Comparison of ENCODE assay signal across 20 mouse cellular contexts in genomic region chr10:18497066-18497465, GRCm38 (mm10). TPM values are rescaled to one million over a fixed set of nuclear protein-coding genes. Genes with fewer than 3 reads are reported as not detected.
DNase-seq lines count a peak whose midpoint lies in the region; ATAC-seq lines count a peak whose summit lies in the region.
"Had no signal": no experiment of that assay in that cellular context is flagged by ENCODE, and none has a peak within 500 bp of the region (broad histone marks: within the 10 kb centered on the region; RNA-seq: fewer than 3 reads in every experiment).

No protein-coding gene starts in this region.

- 64% methylated on average over 7 of the region's 7 CpGs for WGBS in hindbrain, embryonic 12.5 days
- WGBS in hindbrain, embryonic 14.5 days, result 55% methylated on average over 7 of the region's 7 CpGs
- WGBS in neural tube, embryonic 15.5 days, result 58% methylated on average over 7 of the region's 7 CpGs

- no peak for DNase-seq in frontal cortex, postnatal 36 days (ENCODE audit: low spot score in 2 of 2)
- no peak for DNase-seq in hindbrain, embryonic 14.5 days (ENCODE audit: low spot score)
- DNase-seq in neural tube, embryonic 10.5 days (ENCODE audit: extremely low spot score, low spot score), result no peak
- no peak for DNase-seq in kidney, postnatal 14 days
- DNase-seq: adrenal gland, postnatal 14 days; cerebellum, adult 18-20 months; cerebellum, postnatal 10 days; gastrocnemius, adult 2 months; gastrocnemius, postnatal 25 days; kidney, adult 18-20 months had no signal

- no peaks in the 10 kb centered on the region for H3K27me3 ChIP-seq in hindbrain, embryonic 12.5 days
- no peaks in the 10 kb centered on the region for H3K27me3 ChIP-seq in hindbrain, embryonic 14.5 days (ENCODE audit: control insufficient read depth, insufficient read depth, low read length)
- H3K27me3 ChIP-seq in neural tube, embryonic 15.5 days (replicated peaks), result no peaks in the 10 kb centered on the region
- H3K27me3 ChIP-seq: CH12.LX; embryonic facial prominence, embryonic 15.5 days; forebrain, embryonic 15.5 days; intestine, embryonic 15.5 days; Patski had no signal

- no peak overlapping the region for H3K4me3 ChIP-seq in hindbrain, embryonic 12.5 days
- H3K4me3 ChIP-seq in hindbrain, embryonic 14.5 days (replicated peaks; ENCODE audit: low read length), result no peak overlapping the region
- no peak overlapping the region for H3K4me3 ChIP-seq in neural tube, embryonic 15.5 days (replicated peaks)
- H3K4me3 ChIP-seq: embryonic facial prominence, embryonic 15.5 days; erythroblast, embryonic 14.5 days; forebrain, embryonic 15.5 days; gastrocnemius, adult 2 months; intestine, embryonic 15.5 days had no signal

- H3K9ac ChIP-seq in hindbrain, embryonic 12.5 days, result no peak overlapping the region
- H3K9ac ChIP-seq in hindbrain, embryonic 14.5 days, result no peak overlapping the region
- no peak overlapping the region for H3K9ac ChIP-seq in neural tube, embryonic 15.5 days (replicated peaks)
- H3K9ac ChIP-seq: embryonic facial prominence, embryonic 15.5 days; forebrain, embryonic 15.5 days; intestine, embryonic 15.5 days had no signal

- H3K36me3 ChIP-seq in hindbrain, embryonic 12.5 days, result peaks cover 24% of the 10 kb centered on the region
- peaks cover 29% of the 10 kb centered on the region for H3K36me3 ChIP-seq in hindbrain, embryonic 14.5 days (replicated peaks; ENCODE audit: control insufficient read depth, insufficient read depth)
- peaks cover 22% of the 10 kb centered on the region for H3K36me3 ChIP-seq in neural tube, embryonic 15.5 days
- H3K36me3 ChIP-seq: embryonic facial prominence, embryonic 15.5 days; forebrain, embryonic 15.5 days; intestine, embryonic 15.5 days had no signal

- no peak overlapping the region for H3K27ac ChIP-seq in hindbrain, embryonic 12.5 days
- no peak overlapping the region for H3K27ac ChIP-seq in hindbrain, embryonic 14.5 days
- peak overlapping the region; percentile 64 for H3K27ac ChIP-seq in neural tube, embryonic 15.5 days (replicated peaks)
- H3K27ac ChIP-seq: embryonic facial prominence, embryonic 15.5 days; forebrain, embryonic 15.5 days; gastrocnemius, adult 2 months; intestine, embryonic 15.5 days had no signal

- H3K4me2 ChIP-seq in hindbrain, embryonic 12.5 days (replicated peaks), result no peak overlapping the region
- no peak overlapping the region for H3K4me2 ChIP-seq in hindbrain, embryonic 14.5 days (replicated peaks)
- no peak overlapping the region for H3K4me2 ChIP-seq in neural tube, embryonic 15.5 days
- H3K4me2 ChIP-seq: embryonic facial prominence, embryonic 15.5 days; forebrain, embryonic 15.5 days; intestine, embryonic 15.5 days had no signal

- ATAC-seq in frontal cortex, adult (ENCODE audit: low TSS enrichment), result peak; percentile 62
- ATAC-seq in hindbrain, embryonic 12.5 days (ENCODE audit: low FRiP score), result 0 out of 2 replicates have a peak, but pooled peaks have one; percentile 19
- ATAC-seq in hindbrain, embryonic 14.5 days (ENCODE audit: low FRiP score), result no peak; the same call in 1 of the 2 replicates
- ATAC-seq in neural tube, embryonic 15.5 days (ENCODE audit: low FRiP score), result peak; percentile 45; the same call in 1 of the 2 replicates
- ATAC-seq: activated CD4-positive, CD25-positive, alpha-beta regulatory T cell, adult 4 months; forebrain, embryonic 15.5 days; intestine, embryonic 15.5 days; Patski had no signal

- H3K9me3 ChIP-seq in hindbrain, embryonic 12.5 days (replicated peaks), result no peaks in the 10 kb centered on the region
- H3K9me3 ChIP-seq in hindbrain, embryonic 14.5 days (ENCODE audit: control insufficient read depth, low read length), result no peaks in the 10 kb centered on the region
- H3K9me3 ChIP-seq in neural tube, embryonic 15.5 days (replicated peaks), result no peaks in the 10 kb centered on the region
- H3K9me3 ChIP-seq: embryonic facial prominence, embryonic 15.5 days; forebrain, embryonic 15.5 days; intestine, embryonic 15.5 days had no signal

- peaks cover 3% of the 10 kb centered on the region; the same call in 1 of the 2 replicates for H3K4me1 ChIP-seq in hindbrain, embryonic 12.5 days
- no peaks in the 10 kb centered on the region for H3K4me1 ChIP-seq in hindbrain, embryonic 14.5 days (replicated peaks; ENCODE audit: control insufficient read depth, insufficient read depth, low read length)
- peaks cover 15% of the 10 kb centered on the region for H3K4me1 ChIP-seq in neural tube, embryonic 15.5 days
- H3K4me1 ChIP-seq: intestine, embryonic 15.5 days had no signal

RNA-seq across cellular contexts. Expression of gene Hebp2, which starts 48.8 kb away (rescaled TPM):
- 15.4 and 15.5 TPM in 2 replicates for polyA plus RNA-seq in hindbrain, embryonic 12.5 days (2016; fragmentation: Nextera tagmentation; extraction: Ambion mirVana)
- polyA plus RNA-seq in hindbrain, embryonic 14.5 days (2014; fragmentation: Nextera tagmentation; extraction: Ambion mirVana), result 13.5 and 14.2 TPM in 2 replicates
- polyA plus RNA-seq in neural tube, embryonic 15.5 days (2015; fragmentation: Nextera tagmentation; extraction: Ambion mirVana), result 15.5 and 18.3 TPM in 2 replicates
- polyA plus RNA-seq: activated CD4-positive, CD25-positive, alpha-beta regulatory T cell, adult 4 months; erythroblast, embryonic 14.5 days had no signal
